Mouse (Mus musculus): ENCODE results near the gene Cyp2u1.
A peak's percentile ranks its signal among the peaks of the same experiment; 100 is the strongest.

The Cyp2u1 gene

GRCm38 (mm10) chr3:131303320-131303714 is 290 bp upstream of the Cyp2u1 start:
- DNase-seq (ENCODE audit: low spot score), result no peak

- no peak for DNase-seq (ENCODE audit: low spot score)
Measured at GRCm38 (mm10) chr3:131299908-131300307, 3.1 kb downstream of the Cyp2u1 start.

- no peak for DNase-seq (ENCODE audit: low spot score)
Measured at GRCm38 (mm10) chr3:131299078-131299477, 3.9 kb downstream of the Cyp2u1 start.

GRCm38 (mm10) chr3:131296893-131297292 is 6.1 kb downstream of the Cyp2u1 start:
- DNase-seq (ENCODE audit: low spot score), result no peak

GRCm38 (mm10) chr3:131295513-131296200 is 7.4 kb downstream of the Cyp2u1 start:
- DNase-seq (ENCODE audit: low spot score), result no peak

- DNase-seq (ENCODE audit: low spot score), result no peak
Measured at GRCm38 (mm10) chr3:131294503-131294902, 8.5 kb downstream of the Cyp2u1 start.

GRCm38 (mm10) chr3:131292959-131293358 is 10.1 kb downstream of the Cyp2u1 start:
- no peak for DNase-seq (ENCODE audit: low spot score)

- DNase-seq (ENCODE audit: low spot score), result no peak
Measured at GRCm38 (mm10) chr3:131292349-131292748, 10.7 kb downstream of the Cyp2u1 start.

- no peak for DNase-seq (ENCODE audit: low spot score)
Measured at GRCm38 (mm10) chr3:131291890-131292289, 11.1 kb downstream of the Cyp2u1 start.

GRCm38 (mm10) chr3:131274151-131274550 is 28.9 kb downstream of the Cyp2u1 start:
- no peak for DNase-seq (ENCODE audit: low spot score)

GRCm38 (mm10) chr3:131272374-131273100 is 30.5 kb downstream of the Cyp2u1 start:
- DNase-seq (ENCODE audit: low spot score), result no peak

GRCm38 (mm10) chr3:131271559-131272373 is 31.3 kb downstream of the Cyp2u1 start, which contains the start of gene Hadh:
Gene Hadh (minus strand): TSS chr3:131272101.
- DNase-seq (ENCODE audit: low spot score), result peak; percentile 60

GRCm38 (mm10) chr3:131271157-131271556 is 31.9 kb downstream of the Cyp2u1 start:
- peak; percentile 1 for DNase-seq (ENCODE audit: low spot score)

- no peak for DNase-seq (ENCODE audit: low spot score)
Measured at GRCm38 (mm10) chr3:131270381-131270780, 32.6 kb downstream of the Cyp2u1 start.

GRCm38 (mm10) chr3:131266366-131267050 is 36.5 kb downstream of the Cyp2u1 start:
- no peak for DNase-seq (ENCODE audit: low spot score)

GRCm38 (mm10) chr3:131265516-131265915 is 37.5 kb downstream of the Cyp2u1 start:
- no peak for DNase-seq (ENCODE audit: low spot score)

GRCm38 (mm10) chr3:131263766-131264486 is 39.1 kb downstream of the Cyp2u1 start:
- DNase-seq (ENCODE audit: low spot score), result no peak

- no peak for DNase-seq (ENCODE audit: low spot score)
Measured at GRCm38 (mm10) chr3:131260418-131260817, 42.6 kb downstream of the Cyp2u1 start.

- DNase-seq (ENCODE audit: low spot score), result no peak
Measured at GRCm38 (mm10) chr3:131259392-131259965, 43.5 kb downstream of the Cyp2u1 start.

- no peak for DNase-seq (ENCODE audit: low spot score)
Measured at GRCm38 (mm10) chr3:131258921-131259320, 44.1 kb downstream of the Cyp2u1 start.

- DNase-seq (ENCODE audit: low spot score), result no peak
Measured at GRCm38 (mm10) chr3:131255399-131255981, 47.5 kb downstream of the Cyp2u1 start.

Measured in spleen, adult 12 weeks (tissue).